Mouse (Mus musculus): ENCODE measurements around the gene Obscn.

The Obscn gene

DNA sequence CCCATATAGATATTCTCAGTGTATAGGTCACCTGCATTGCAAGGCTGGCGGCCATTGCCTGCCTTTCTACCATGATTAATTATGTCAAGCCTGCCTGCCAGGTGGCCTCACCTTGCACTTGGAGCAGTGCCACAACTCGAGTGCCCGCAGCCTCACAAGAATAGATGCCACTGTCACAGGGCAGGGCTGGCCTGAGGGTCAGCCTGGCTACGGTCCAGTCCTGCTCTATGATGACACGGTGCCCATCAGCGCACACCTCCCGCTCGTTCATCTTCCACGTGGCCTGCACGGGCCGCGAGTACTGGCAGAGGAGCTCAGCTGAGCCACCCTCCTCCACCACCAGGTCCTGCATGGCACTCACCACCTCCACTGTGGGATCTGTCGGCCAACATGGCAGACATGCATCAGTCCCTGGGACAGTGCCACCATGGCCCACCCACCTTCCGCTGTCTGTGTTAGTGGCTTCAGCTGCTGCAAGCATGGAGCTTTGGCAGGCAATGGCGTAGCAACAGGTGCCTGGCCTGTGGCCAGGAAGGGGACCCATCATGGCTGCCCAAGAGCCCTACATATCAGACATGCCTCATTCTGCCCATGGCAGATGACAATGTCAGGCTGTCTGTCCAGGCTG is 91.4 kb downstream of the Obscn start:
- DNase-seq = peak; percentile 4

DNA sequence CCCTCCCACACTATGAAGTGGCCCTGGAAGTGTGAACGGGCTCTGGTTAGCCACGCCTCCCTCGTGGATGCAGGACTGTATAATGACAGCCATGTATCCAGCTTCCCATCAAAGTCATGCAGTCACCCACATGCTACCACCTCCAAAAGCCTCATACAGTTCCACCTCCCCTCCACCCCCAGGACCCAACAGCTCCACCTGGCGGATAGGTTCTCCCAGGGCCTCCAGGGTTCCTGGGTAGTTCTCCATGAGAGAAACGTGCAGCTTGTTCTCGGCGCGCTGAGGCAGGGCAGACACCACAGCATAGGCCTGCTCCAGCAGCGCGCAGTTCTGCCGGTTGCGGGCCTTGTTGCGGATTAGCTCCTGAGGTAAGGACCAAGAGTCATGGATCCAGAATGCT is 107.2 kb downstream of the Obscn start:
- no peak for DNase-seq

DNA sequence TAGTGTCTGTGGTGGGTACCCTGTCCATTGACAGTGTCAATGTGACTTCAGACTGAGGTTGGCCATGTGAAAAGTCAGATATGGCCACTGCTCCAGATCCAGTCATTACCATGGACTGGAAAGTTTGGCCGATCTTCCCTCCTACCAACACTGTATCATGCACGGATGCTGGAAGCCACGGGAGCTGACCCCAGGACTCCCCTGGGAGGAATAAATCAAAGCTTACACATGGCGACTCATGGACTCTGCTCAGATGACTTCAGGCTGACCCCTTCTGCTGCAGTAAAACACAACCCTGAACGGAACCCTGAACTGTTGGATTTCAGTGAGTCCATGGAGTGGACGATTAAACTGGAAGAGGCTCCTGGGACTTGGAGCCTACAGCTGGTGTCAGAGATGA is 109.8 kb downstream of the Obscn start:
- no peak for DNase-seq

DNA sequence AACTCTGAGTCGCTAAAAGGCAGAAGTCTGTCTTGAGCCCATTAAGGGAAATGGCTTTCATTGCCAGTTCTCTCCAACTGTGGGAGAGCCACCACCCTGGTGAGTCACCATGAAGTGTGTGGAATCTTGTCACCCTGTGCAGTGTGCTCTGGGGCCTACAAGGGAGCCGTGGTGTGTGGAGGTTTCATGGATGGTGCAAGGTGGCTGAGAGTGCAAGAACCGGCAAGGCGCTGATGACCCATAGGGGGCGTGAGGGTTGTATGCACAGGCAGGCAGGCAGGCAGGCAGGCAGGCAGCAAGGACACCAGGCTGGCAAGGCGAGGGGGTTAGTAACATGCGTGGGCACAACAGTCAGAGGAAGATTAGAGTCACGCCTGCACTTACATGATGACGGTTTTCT is 121.2 kb downstream of the Obscn start:
- peak; percentile 16 for DNase-seq

DNA sequence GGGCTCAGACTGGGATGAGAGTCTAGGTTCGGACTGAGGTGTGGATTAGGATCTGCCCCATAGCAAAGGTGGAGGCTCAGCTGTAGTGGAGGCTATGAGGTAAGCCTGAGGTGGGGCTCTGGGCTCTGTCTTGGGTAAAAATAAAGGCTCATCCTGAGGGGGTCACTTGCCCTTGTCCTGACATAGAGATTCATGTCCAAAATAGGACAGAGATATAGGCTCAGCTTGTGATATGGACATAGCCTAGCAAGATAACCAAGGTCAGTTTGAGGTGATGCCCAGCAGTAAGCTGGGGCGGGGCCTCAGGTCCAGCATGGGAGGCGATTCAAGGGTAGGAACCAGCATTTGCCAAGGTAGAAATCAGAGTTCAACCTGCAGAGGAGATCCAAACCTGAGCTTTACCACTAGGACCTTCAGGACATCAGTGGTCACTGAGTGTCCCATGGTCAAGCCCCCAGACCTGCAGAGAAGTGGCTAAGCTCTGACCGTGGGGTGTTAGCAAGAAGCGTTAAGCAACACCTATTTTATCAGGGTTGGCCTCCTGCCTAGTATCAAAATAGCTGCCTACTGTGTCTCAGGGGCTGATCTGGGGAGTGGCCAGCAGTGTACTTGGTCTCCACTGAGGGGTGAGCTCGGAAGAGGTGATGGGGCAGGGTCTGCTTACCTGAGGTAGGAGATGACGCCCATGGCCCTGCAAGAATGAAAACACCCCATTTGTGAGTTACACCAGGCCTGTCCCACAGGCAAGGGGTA is 133.7 kb downstream of the Obscn start:
- DNase-seq = no peak

DNA sequence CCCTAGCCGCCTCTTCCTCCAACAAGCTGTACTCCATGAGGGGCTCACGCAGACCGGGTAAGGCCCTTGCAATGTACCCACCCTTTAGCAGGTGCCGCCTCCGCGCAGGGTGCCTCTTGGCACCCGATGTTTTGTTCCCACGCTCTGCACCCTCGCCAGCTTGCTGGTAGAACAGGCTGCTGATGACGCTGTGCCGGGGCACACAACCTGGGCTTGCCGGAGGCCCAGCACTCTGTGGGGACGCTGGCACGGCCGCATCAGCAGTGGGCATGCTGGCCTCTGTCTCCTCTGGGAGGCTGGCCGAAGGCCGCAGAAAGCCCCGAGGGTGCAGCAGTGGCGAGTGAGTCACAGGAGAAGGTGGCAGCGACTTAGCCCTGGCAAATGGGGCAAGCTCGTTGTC is 135.6 kb downstream of the Obscn start:
- no peak for DNase-seq

DNA sequence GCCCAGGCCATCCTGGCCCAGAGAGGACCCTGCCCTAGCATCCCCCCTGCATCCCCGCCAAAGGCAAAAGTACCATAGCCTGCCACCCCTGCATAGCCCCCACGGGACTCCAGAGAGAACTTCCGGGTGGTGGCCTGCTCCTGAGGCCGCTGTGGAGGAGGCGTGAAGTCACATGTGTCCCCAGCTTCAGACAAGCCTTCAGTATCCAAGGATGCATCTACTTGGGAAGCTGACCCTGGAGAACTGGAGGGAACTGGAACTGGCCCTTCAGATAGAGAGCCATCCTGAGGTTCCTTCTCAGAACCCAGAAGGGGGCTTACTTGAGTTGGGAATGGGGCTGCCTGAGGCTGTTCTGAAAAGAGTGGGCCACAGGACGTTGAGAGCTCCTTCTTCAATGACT is 136.4 kb downstream of the Obscn start:
- no peak for DNase-seq

DNA sequence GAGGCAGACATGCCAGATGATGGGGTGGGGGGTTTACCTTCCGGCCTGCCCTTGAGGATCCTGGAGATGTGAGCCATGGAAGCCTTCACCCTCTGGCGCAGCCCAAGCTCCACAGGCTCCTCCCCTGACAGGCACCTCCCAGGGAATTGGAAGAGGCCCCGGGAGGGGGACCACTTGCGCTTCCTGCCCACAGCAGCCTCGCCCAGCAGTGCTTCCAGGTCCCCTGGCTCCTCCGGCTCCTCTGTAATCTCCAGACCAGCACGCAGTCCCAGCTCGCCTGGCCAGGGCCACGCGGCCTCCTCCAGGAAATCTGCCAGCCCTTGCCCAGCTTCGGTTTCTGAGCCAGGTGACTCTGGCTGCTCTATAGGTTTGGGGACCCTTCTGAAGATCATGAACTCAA is 137.0 kb downstream of the Obscn start:
- no peak for DNase-seq

DNA sequence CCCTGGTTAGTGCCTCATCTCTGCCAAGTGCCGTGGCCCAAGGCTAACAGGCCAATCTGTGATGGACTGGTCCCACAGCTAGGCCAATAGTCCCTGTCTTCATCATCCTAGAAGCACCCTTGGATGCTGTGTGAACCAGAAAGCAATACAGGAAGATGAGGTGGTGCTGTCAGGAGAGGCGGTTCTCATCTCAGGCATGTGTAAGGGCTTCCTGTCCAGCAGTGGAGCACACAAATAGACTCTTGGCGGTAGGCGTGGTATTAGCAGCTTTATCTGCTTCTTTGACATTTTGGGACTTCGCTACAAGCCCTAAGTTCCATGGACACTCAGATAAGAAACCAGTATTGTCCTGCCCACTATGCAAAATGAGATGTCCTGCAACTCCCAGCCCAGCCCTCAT is 138.7 kb downstream of the Obscn start:
- no peak for DNase-seq

DNA sequence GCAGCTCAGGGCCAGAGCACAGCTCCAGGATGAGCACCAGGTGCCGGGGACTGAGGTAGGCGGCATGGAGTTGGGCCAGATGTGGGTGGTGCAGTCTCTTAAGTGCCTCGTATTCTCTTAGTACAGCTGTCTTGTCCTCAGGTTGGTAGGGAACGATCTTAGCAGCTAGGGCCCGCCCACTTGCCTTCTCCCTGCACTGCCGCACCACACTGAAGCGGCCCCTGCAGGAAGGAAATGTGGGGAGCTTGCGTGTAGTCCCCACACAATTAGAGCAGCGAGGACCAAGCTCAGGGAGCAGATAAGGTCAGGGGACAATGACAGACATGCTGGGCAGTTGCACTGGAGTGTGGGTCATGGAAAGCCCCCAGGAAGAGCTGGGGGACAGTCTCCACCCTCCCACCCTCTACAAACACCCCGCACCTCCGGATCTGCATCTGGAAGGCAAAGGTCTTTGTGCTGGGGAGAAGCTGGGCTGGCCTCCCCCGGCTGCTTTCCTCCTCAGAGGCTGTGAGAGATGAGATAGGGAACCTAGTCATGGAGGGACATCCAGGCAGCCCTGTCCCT is 140.3 kb downstream of the Obscn start:
- DNase-seq = no peak

DNA sequence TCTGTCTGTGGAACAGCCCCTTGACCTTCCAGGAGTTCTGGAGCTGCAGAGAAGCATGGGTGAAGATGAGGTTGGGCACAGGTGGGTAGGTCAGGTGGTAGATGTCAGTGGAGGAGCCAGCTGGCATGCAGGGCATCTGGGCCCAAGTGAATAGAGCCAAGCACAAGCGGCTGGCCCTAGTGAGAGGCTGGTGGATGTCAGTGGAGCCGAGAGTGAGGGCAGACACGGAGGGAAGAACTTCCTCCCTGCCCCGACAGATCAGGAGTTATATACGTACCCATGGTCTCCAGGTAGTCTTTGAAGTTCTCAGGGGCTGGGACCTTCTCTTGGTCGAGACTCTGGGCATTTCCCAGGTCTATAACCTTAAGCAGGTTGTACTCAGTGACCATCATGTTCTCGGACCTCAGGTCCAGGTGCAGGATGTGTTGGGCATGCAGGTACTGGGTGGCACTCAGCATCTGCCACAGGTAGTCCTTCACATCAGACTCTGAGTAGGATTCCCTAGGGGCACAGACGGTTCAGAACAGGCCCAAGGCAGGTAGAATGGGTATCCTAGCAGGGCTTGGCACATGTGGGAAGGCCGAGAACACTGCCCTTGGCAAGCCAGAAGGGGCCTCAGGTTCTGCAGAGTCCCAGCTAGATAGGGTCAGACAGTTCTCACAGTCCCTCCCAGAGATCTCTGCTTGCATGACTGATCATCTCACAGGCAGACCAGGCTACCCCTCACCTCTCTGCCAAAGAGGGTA is 141.0 kb downstream of the Obscn start:
- DNase-seq = no peak

DNA sequence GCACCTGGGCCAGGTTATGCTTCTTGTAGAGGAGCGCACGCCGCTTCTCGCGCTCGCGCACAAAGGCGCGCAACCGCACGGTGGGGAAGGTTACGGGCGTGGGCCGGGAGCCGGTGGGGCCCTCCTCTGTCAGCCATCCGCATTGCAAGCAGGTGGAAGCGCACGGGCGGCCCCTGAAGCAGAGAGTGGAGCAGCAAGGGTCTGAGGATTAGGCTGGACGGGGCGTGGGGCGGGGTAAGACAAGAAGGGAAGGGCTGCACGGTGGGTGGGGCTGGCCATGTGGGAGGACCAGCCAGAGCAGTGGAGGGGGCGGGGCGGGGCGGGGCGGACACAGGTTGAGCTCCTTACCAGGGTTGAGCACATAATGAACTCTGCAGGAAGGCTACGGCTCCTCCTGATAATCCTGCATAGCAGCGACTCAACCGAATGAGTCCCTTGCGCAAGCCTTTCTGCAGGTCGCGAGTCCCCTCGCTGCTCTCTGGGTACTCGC is 141.8 kb downstream of the Obscn start:
- peak; percentile 40 for DNase-seq

DNA sequence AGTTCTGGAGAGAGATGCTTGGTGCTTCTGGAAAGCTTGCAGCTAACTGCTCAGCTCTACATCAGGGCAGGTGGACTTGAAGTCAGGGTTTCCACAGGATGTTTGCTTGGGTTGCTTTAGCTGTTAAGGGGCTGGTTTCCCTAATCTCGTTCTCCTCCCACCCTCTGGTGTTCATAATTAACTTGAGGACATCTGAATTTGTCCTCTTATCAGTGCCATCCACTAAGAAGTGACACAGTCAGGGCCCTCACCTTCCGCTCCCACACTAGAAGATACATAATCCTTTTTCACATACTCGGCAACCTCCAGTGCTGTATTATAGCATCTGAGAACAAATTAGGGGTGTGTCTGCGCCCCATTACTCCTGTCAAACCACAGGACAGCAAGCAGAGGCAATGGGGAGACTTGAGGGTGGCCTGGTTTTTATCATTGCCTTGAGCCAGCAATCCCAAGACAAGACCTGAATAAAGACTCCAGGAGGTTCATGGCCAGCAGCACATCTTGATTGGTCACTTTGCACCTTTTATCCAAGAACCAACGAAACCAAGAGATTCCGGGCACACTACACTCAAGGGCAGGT is 143.0 kb downstream of the Obscn start:
- DNase-seq = no peak

DNA sequence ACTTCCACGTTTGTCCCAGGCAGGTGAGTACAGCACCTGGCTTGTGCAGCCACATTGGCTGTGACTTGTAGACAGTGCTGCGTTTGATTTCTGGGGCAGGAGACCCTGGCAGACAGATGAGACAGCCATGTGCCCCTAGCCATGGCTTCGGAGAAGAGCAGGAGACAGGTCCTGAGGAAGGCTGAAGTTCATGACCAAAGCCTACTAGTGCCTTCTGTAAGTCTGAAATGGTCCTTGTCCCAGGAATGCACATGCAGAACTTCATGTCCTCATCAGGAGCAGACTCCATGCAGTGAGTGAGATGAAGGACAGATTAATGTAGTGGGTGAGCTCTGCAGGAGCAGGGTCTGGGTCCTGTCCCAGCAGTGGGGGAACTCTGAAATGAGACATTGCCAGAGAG is 144.3 kb downstream of the Obscn start:
- DNase-seq = no peak

DNA sequence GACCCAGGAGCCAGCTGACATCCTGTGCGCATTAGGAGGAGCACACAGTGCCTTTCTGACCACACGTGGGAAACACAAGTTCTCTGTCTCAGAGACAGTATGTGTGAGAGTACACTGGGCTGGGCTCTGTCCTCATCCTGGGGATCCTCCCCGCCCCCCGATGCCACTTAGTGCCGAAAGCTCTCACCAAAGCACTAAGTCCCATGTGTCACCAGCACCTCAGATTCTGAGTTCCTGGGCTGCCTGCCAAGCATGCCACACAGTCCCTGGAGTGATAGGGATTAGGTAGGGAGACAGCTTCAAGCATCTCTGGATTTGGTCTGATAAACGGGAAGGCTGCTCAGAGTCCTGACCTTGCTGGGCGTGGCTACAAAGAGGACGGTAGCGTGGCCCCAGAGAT is 145.4 kb downstream of the Obscn start:
- no peak for DNase-seq

DNA sequence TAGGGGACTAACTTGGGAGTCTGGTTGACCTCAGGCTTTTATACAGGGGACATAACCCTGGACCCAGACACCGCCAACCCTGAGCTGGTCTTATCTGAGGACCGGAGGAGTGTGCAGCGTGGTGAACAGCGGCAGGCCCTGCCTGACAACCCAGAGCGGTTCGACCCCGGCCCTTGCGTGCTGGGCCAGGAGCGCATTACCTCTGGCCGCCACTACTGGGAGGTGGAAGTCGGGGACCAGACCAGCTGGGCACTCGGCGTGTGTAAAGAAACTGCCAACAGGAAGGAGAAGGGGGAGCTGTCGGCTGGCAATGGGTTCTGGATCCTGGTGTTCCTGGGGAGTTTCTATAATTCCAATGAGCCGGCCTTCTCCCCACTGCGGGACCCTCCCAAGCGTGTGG is 146.1 kb downstream of the Obscn start:
- no peak for DNase-seq

DNA sequence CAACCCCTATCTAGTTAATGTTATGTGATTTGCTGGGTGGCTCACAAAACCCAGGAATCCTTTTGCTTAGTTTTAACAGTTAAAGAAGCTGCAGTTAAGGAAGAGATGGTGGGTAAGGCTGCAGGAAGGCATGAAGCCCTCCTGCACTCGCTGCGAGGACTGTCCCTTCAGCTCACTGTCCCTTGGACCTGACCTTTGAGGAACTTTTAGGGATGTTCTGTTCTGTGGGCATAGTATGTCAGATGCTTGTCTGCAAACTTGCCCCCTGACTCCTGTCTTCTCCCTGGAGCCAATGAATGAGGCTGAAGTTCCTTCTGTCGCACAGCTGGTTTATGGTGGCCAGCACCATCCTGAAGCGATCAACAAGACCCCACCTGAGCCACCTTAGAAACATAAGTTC is 147.0 kb downstream of the Obscn start:
- DNase-seq = no peak

DNA sequence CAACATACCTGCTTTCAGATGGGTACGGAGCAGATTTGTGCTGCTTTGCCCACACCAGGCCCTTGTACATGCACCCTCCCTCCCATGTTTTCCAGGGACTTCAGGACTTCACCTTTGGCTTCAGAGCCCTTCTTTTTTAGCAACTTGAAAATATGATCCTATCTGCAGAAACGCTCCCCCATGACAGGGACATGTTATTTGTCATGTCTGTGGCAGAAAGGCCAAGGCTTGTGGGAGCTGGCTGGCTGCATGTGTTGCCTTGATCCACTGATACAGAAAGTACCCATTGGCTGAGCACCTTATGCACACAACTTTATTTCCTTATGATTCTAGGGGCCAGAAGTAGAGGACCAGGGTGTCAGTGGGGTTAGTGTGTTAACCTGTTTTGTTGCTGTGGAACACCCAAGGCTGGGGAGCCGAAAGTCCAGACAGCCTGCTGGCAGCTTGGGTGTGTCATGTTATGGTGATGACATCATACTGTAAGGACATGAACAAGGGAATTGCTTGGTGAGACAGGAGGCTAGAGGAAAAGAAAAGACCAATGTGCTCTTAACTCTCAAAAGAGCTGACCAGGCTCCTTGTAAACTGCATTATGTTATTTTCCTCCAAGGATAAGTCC is 150.8 kb downstream of the Obscn start:
- no peak for DNase-seq

DNA sequence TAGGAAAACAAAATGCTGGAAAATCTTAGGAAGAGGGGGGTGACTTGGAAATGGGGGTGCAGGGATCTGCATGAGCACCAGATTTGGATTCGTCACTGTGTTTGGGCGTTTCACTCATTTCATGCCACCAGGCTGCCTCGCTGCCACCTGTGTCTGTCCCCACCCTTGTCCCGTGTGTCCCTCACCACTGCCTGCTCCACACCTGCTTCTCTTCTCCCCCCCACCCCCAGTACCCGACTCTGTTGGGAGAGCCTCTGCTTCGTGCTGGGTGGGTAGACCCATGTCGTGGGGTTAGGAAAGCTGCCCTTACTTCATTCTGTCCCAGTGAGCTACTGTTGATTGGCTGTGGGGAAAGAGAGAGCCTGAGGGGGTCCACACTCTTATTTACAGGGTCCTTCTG is 151.5 kb downstream of the Obscn start:
- DNase-seq = no peak

DNA sequence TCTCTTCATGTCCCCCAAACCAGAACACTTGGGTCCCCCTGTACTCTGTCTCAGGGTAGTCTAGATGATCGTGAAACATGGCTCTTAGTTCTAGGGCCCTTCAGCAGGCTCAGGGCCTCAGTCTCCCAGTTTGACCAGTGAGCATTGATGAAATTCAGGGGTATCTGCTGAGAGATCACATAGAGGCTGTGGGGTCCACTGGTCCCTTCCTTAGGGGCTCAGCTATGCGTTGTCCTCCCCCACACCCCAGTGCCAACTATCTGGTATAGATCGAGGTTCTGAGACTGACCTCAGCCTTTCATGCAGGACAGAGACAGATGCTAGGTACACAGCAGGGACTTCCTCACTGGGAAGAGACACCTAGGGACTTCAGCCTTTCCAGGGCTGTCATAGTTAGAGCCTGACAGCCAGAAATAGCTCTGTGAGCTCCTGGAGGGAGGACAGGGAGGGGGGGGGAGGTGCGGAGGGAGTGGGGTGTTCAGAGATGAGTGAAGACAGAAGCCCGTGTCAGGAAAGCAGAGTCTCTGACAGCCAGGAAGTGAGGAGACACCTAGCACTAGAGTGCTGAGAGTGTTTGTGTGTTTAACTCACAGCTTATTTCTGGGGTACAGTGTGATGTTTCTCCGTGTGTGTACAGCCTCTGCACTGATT is 152.4 kb downstream of the Obscn start:
- DNase-seq = no peak

DNA sequence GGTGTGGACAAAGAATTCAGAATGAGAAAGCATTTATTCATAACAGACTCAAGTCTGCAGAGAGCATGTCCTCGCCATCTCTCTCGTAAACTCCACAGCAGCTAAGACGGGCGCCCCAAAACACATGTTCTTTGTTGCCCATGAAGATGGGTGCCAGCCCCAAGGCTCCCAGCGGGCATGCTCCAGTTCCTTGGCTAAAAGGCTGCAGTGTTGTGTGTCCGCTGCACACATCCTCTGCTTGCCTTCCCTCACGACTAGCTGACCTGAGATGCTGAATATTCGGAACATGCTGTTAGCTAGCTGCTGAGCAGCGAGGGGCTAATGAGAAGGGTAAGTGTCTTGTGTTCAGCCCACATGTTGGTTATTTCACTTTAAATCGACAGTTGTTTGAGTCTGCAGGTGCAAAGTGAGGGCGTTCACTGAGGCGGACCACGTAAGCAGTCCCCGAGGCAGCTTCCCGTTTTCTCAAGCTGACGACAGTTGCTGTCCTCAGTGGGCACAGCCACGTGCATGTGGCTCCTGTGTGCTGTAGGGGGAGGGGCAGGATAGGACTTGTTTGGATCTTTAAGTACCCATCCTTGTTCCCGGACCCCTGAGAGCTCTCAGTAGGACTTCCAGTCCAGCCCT is 153.6 kb downstream of the Obscn start:
- DNase-seq = no peak

Data from cerebellum, adult 8-10 months (tissue).